Mouse (Mus musculus) forebrain, embryonic 16.5 days (tissue): Measurements from ENCODE around the gene Slc25a54. TPM values are rescaled to one million over a fixed set of nuclear protein-coding genes. Genes with fewer than 3 reads are reported as not detected.

Experiments
- ATAC-seq: fragments of 200-750 bp; cut with Nextera tagmentation; 2 replicates; pipeline ENCODE4 v1.8.0; 2017; ENCODE audit warnings: mild to moderate bottlenecking, moderate library complexity
- H3K27ac ChIP-seq: fragments of 300-500 bp; sonication (generic); 2 replicates; pipeline ENCODE4 v1.5.1; 2014; ENCODE audit warnings: low read length, control low read depth
- H3K27me3 ChIP-seq: fragments of 300-500 bp; sonication (generic); replicated peaks from 2 replicates; pipeline ENCODE4 v1.6.1; 2014; ENCODE audit warnings: low read length; ENCODE audit not compliant: control insufficient read depth, insufficient read depth
- H3K36me3 ChIP-seq: fragments of 300-500 bp; sonication (generic); 2 replicates; pipeline ENCODE4 v1.6.1; 2014; ENCODE audit not compliant: control insufficient read depth, insufficient read depth
- H3K4me1 ChIP-seq: fragments of 300-500 bp; sonication (generic); replicated peaks from 2 replicates; pipeline ENCODE4 v1.6.1; 2014; ENCODE audit warnings: low read length; ENCODE audit not compliant: control insufficient read depth, insufficient read depth
- H3K4me2 ChIP-seq: fragments of 300-500 bp; sonication (generic); 2 replicates; pipeline ENCODE4 v1.6.1; 2014; ENCODE audit warnings: mild to moderate bottlenecking, low read length, control low read depth
- H3K4me3 ChIP-seq: fragments of 300-500 bp; sonication (generic); replicated peaks from 2 replicates; pipeline ENCODE4 v1.5.1; 2014; ENCODE audit warnings: mild to moderate bottlenecking, low read length, control low read depth
- H3K9ac ChIP-seq: fragments of 300-500 bp; sonication (generic); replicated peaks from 2 replicates; pipeline ENCODE4 v1.6.1; 2014; ENCODE audit warnings: low read depth, low read length, control low read depth
- H3K9me3 ChIP-seq: fragments of 300-500 bp; sonication (generic); 2 replicates; pipeline ENCODE4 v1.6.1; 2016; ENCODE audit warnings: low read length; ENCODE audit not compliant: control insufficient read depth
- WGBS: fragments of 180-500 bp; shearing (Covaris S2); extraction: QIAGEN DNeasy Blood & Tissue Kit; methylation state at CpG from one replicate; pipeline ENCODE4 v1.1.7; 2014; 5-methylcytosine and 5-hydroxymethylcytosine counted together
- polyA plus RNA-seq: library from polyadenylated mRNA; unstranded; fragments of >200 nt; fragmentation: Nextera tagmentation; extraction: Ambion mirVana; gene quantifications from 2 replicates; pipeline ENCODE4 v1.2.1, GENCODE M21; 2015

Gene Slc25a54
- polyA plus RNA-seq = not detected in 2 replicates

DNA sequence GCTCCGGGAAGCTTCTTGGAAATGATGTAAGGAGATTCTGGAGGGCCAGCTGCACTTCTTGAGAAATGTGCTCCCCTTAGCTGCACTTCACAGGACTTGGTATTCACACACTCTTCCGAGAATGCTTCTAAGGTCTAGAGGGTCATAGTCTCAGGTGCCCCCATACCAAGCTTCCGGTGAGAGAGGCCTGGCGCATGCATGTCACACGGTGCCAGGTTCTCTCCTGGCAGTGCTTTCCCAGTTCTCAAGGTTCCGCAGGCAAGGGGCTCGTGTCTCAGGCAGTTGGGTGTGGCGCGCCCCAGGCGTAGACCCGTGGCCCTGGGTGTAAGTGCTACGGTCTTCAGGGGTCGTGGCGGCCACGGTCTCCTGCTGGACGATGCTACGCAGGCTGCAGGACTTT, at the start of gene Slc25a54:
Gene Slc25a54 (plus strand): TSS at position 301 of the 400 bp plus-strand sequence.
- Histone ChIP-seq H3K9ac (no peak within 1 kb of the TSS), H3K36me3 (no peaks in the 10 kb centered on the region), H3K4me2 (no peak within 1 kb of the TSS), H3K27me3 (no peaks in the 10 kb centered on the region), H3K27ac (no peak within 1 kb of the TSS), H3K4me3 (no peak within 1 kb of the TSS), H3K4me1 (no peaks in the 10 kb centered on the region), H3K9me3 (no peaks in the 10 kb centered on the region)
- ATAC-seq = no peak
- WGBS = 96% methylated on average over 17 of the region's 17 CpGs

- Histone ChIP-seq H3K27ac (no peak overlapping the region), H3K9ac (no peak overlapping the region), H3K4me1 (peaks cover 13% of the 10 kb centered on the region), H3K4me3 (no peak overlapping the region), H3K4me2 (no peak overlapping the region), H3K36me3 (no peaks in the 10 kb centered on the region), H3K9me3 (no peaks in the 10 kb centered on the region), H3K27me3 (no peaks in the 10 kb centered on the region)
- ATAC-seq = no peak
- WGBS = 34% methylated on average over 6 of the region's 6 CpGs
Measured at GRCm38 (mm10) chr3:109030817-109031216, 49.5 kb upstream of the Slc25a54 start.

- WGBS = 92% methylated on average over 3 of the region's 3 CpGs
- Histone ChIP-seq H3K36me3 (no peaks in the 10 kb centered on the region), H3K4me3 (no peak overlapping the region), H3K9ac (no peak overlapping the region), H3K4me1 (peaks cover 6% of the 10 kb centered on the region; the same call in 1 of the 2 replicates), H3K9me3 (no peaks in the 10 kb centered on the region), H3K4me2 (no peak overlapping the region), H3K27ac (no peak overlapping the region), H3K27me3 (no peaks in the 10 kb centered on the region)
- ATAC-seq = no peak
Measured at GRCm38 (mm10) chr3:109031626-109032025, 48.6 kb upstream of the Slc25a54 start.

DNA sequence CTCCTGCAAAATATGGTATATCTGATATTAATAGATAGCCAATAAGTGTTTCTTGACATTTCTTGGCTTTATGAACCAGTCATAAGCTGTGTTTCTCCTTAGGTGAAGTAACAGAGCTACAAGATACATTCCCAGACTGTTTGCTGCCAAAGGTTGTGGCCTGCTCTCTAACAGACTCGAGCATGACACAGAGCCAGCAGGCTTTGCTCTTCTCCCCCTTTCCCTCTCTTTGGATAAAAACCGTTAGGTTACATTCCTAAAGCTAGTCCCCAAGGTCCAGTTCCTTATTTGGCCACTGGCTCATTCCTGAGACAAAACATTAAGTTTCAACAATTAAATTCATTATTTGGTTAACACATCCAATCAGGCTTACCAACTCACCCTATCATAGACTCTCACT, 48.0 kb upstream of the Slc25a54 start:
- H3K27me3 ChIP-seq = no peaks in the 10 kb centered on the region
- WGBS = 70% methylated on average over 2 of the region's 2 CpGs
- peaks cover 5% of the 10 kb centered on the region; the same call in 1 of the 2 replicates for H3K4me1 ChIP-seq
- no peak overlapping the region for H3K9ac ChIP-seq
- no peaks in the 10 kb centered on the region for H3K36me3 ChIP-seq
- ATAC-seq = no peak
- no peaks in the 10 kb centered on the region for H3K9me3 ChIP-seq
- H3K27ac ChIP-seq = no peak overlapping the region
- H3K4me3 ChIP-seq = no peak overlapping the region
- H3K4me2 ChIP-seq = no peak overlapping the region

- peaks cover 2% of the 10 kb centered on the region; the same call in 1 of the 2 replicates for H3K4me1 ChIP-seq
- H3K36me3 ChIP-seq = no peaks in the 10 kb centered on the region
- H3K4me2 ChIP-seq = no peak overlapping the region
- no peaks in the 10 kb centered on the region for H3K9me3 ChIP-seq
- H3K9ac ChIP-seq = no peak overlapping the region
- H3K27me3 ChIP-seq = no peaks in the 10 kb centered on the region
- 12% methylated on average over 1 of the region's 1 CpGs for WGBS
- 0 out of 2 replicates have a peak, but pooled peaks have one; percentile 58 for ATAC-seq
- no peak overlapping the region for H3K4me3 ChIP-seq
- no peak overlapping the region for H3K27ac ChIP-seq
Measured at GRCm38 (mm10) chr3:109034411-109034810, 45.9 kb upstream of the Slc25a54 start.

DNA sequence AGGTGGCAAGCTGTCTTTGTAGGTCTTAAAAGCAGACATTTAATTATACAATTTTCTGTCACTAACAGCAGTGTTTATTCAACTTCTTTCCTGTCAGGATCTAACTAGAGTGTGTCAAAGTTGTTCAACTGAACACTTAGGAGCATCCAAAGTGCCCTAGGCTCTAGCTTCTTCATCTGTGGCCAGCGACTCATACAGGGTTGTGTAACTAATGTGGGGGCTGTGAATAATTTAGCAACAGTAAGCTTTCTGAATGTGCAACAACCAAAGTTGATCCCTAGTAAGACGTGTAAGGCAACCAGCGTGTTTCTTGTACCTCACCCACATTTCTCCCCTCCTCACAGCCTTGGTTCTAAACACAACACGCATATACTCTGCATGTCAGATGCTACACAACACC, 39.4 kb upstream of the Slc25a54 start:
- 88% methylated on average over 4 of the region's 4 CpGs for WGBS
- no peak for ATAC-seq
- H3K4me1 ChIP-seq = no peaks in the 10 kb centered on the region

DNA sequence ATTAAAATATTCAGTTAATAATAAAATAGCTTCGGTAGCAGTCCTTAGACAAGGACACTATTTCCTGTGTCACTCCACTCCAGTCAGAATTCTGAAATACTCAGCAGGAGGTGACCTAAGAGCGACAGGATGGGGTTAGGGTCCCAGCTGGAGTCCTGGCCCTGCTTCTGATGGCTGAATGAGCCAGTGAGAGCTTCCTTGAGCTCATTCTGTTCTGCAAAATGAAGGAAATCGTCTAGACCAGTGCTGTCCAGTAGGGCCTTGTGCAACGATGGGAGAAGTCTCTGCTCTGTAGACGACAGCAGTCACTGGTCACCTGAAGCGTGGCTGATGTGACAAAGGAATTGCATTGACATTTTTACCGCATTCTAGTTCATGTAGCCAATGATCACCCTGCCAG, 36.9 kb upstream of the Slc25a54 start:
- no peaks in the 10 kb centered on the region for H3K27me3 ChIP-seq
- H3K4me1 ChIP-seq = no peaks in the 10 kb centered on the region
- H3K27ac ChIP-seq = no peak overlapping the region
- H3K36me3 ChIP-seq = no peaks in the 10 kb centered on the region
- no peak overlapping the region for H3K4me2 ChIP-seq
- H3K9ac ChIP-seq = no peak overlapping the region
- no peaks in the 10 kb centered on the region for H3K9me3 ChIP-seq
- WGBS = 53% methylated on average over 7 of the region's 7 CpGs
- H3K4me3 ChIP-seq = no peak overlapping the region
- ATAC-seq = no peak

More for the DNA sequence above, 39.4 kb upstream of the Slc25a54 start:
- Histone ChIP-seq H3K36me3 (no peaks in the 10 kb centered on the region), H3K9me3 (no peaks in the 10 kb centered on the region), H3K27me3 (no peaks in the 10 kb centered on the region), H3K4me3 (no peak overlapping the region), H3K4me2 (no peak overlapping the region), H3K9ac (no peak overlapping the region), H3K27ac (no peak overlapping the region)

- no peaks in the 10 kb centered on the region for H3K36me3 ChIP-seq
- no peak for ATAC-seq
- no peak overlapping the region for H3K4me3 ChIP-seq
- WGBS = 96% methylated on average over 3 of the region's 3 CpGs
- no peak overlapping the region for H3K9ac ChIP-seq
- no peaks in the 10 kb centered on the region for H3K27me3 ChIP-seq
- no peaks in the 10 kb centered on the region for H3K4me1 ChIP-seq
- H3K4me2 ChIP-seq = no peak overlapping the region
- H3K9me3 ChIP-seq = no peaks in the 10 kb centered on the region
- H3K27ac ChIP-seq = no peak overlapping the region
Measured at GRCm38 (mm10) chr3:109046428-109046827, 33.8 kb upstream of the Slc25a54 start.

- no peaks in the 10 kb centered on the region for H3K36me3 ChIP-seq
- no peak overlapping the region for H3K4me3 ChIP-seq
- no peak overlapping the region for H3K27ac ChIP-seq
- H3K4me1 ChIP-seq = no peaks in the 10 kb centered on the region
- 53% methylated on average over 6 of the region's 6 CpGs for WGBS
- H3K9ac ChIP-seq = no peak overlapping the region
- H3K4me2 ChIP-seq = no peak overlapping the region
- no peaks in the 10 kb centered on the region for H3K9me3 ChIP-seq
- no peaks in the 10 kb centered on the region for H3K27me3 ChIP-seq
- ATAC-seq = no peak
Measured at GRCm38 (mm10) chr3:109047707-109048283, 32.5 kb upstream of the Slc25a54 start.
